Comparison of ENCODE assay signal across 8 mouse cellular contexts in the genomic region with DNA sequence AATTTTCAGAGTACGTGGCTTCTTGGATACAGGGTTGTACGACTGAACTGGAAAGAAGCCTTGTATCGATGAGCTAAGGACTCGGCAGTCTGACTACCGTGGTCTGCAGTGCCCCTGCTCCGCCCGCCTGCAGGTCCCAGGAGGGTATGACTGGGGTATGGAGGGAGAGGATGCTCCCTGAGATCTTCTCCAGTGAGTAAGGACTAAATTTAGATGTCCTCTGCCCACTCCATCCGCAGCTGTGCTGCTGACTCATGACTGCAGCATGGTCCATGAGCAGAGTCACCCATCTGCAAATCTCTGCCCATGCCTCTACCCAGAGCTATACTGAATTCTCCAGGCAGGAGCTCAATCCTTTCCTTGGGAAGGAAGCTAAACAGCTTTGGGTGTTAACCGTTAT. TPM values are rescaled to one million over a fixed set of nuclear protein-coding genes. Genes with fewer than 3 reads are reported as not detected.
DNase-seq lines count a peak whose midpoint lies in the region; ATAC-seq and TF ChIP-seq lines count a peak whose summit lies in the region.

No protein-coding gene starts in this region.

- peak; percentile 68 for DNase-seq in layer of hippocampus, adult 11-12 months (ENCODE audit: low spot score)
- DNase-seq in layer of hippocampus, postnatal 10 days (ENCODE audit: low spot score in 2 of 2): no peak
- no peak for DNase-seq in thymus, postnatal 10 days (ENCODE audit: low spot score in 2 of 2)
- DNase-seq in forebrain, embryonic 10.5 days (ENCODE audit: extremely low spot score, low spot score): no peak

- ATAC-seq in embryonic facial prominence, embryonic 15.5 days (ENCODE audit: insufficient number of reproducible peaks, low FRiP score, low TSS enrichment, low read depth): peak; percentile 63; the same call in 1 of the 2 replicates
- ATAC-seq in heart, embryonic 14.5 days (ENCODE audit: insufficient number of reproducible peaks, insufficient read depth, low FRiP score, low read depth): peak; percentile 79
- ATAC-seq in midbrain, embryonic 16.5 days: no peak

- H3K4me2 ChIP-seq in embryonic facial prominence, embryonic 15.5 days (replicated peaks): peak overlapping the region; percentile 1; the same call in 1 of the 2 replicates
- peak overlapping the region; percentile 55 for H3K4me2 ChIP-seq in heart, embryonic 14.5 days (ENCODE audit: low read length)
- no peak overlapping the region for H3K4me2 ChIP-seq in midbrain, embryonic 16.5 days (ENCODE audit: low read length)

- H3K27me3 ChIP-seq in embryonic facial prominence, embryonic 15.5 days: no peaks in the 10 kb centered on the region
- H3K27me3 ChIP-seq in heart, embryonic 14.5 days (ENCODE audit: control insufficient read depth, insufficient read depth, low read length): no peaks in the 10 kb centered on the region
- H3K27me3 ChIP-seq in midbrain, embryonic 16.5 days (ENCODE audit: control insufficient read depth, insufficient read depth, low read depth, low read length): no peaks in the 10 kb centered on the region
- H3K27me3 ChIP-seq in forebrain, embryonic 10.5 days (ENCODE audit: poor library complexity, severe bottlenecking): no peaks in the 10 kb centered on the region

- peaks cover 7% of the 10 kb centered on the region; the same call in 1 of the 2 replicates for H3K4me1 ChIP-seq in embryonic facial prominence, embryonic 15.5 days
- peaks cover 11 to 50% of the 10 kb centered on the region in 2 experiments for H3K4me1 ChIP-seq in heart, embryonic 14.5 days (ENCODE audit: control insufficient read depth in 2 of 2, insufficient read depth in 2 of 2, low read length in 2 of 2)
- peaks cover 3% of the 10 kb centered on the region for H3K4me1 ChIP-seq in olfactory bulb, adult 2 months (ENCODE audit: control insufficient read depth, insufficient read depth, low read length)
- no peaks in the 10 kb centered on the region for H3K4me1 ChIP-seq in midbrain, embryonic 16.5 days (ENCODE audit: control insufficient read depth, insufficient read depth, low read length)
- H3K4me1 ChIP-seq in forebrain, embryonic 10.5 days: 0 out of 2 replicates have a peak, but pooled peaks cover 7% of the 10 kb centered on the region

- H3K27ac ChIP-seq in embryonic facial prominence, embryonic 15.5 days (replicated peaks): no peak overlapping the region
- peak overlapping the region; percentile 93 to 98 for H3K27ac ChIP-seq in heart, embryonic 14.5 days (replicated peaks in 1 of 2; ENCODE audit: control insufficient read depth in 1 of 2, insufficient read depth in 1 of 2, low read depth in 2 of 2, low read length in 2 of 2)
- peak overlapping the region; percentile 65 for H3K27ac ChIP-seq in olfactory bulb, adult 2 months (ENCODE audit: insufficient read depth, low read depth, low read length)
- H3K27ac ChIP-seq in midbrain, embryonic 16.5 days (ENCODE audit: low read length): no peak overlapping the region
- H3K27ac ChIP-seq in forebrain, embryonic 10.5 days: no peak overlapping the region

- H3K36me3 ChIP-seq in embryonic facial prominence, embryonic 15.5 days: no peaks in the 10 kb centered on the region
- H3K36me3 ChIP-seq in heart, embryonic 14.5 days (ENCODE audit: control insufficient read depth, insufficient read depth, low read length): no peaks in the 10 kb centered on the region
- no peaks in the 10 kb centered on the region for H3K36me3 ChIP-seq in midbrain, embryonic 16.5 days (ENCODE audit: control insufficient read depth, insufficient read depth, low read length)
- no peaks in the 10 kb centered on the region for H3K36me3 ChIP-seq in forebrain, embryonic 10.5 days (replicated peaks)

- TF ChIP-seq CTCF in olfactory bulb, adult 2 months (IDR thresholded peaks at IDR 0.05; ENCODE audit: insufficient read depth, low read depth, low read length): no peak

- WGBS in embryonic facial prominence, embryonic 15.5 days: 44% methylated on average over 9 of the region's 9 CpGs
- WGBS in heart, embryonic 14.5 days: 24% methylated on average over 9 of the region's 9 CpGs
- WGBS in olfactory bulb, adult 2 months: 18% methylated on average over 9 of the region's 9 CpGs
- WGBS in midbrain, embryonic 16.5 days: 82% methylated on average over 9 of the region's 9 CpGs
- 81% methylated on average over 9 of the region's 9 CpGs for WGBS in forebrain, embryonic 10.5 days

- H3K9me3 ChIP-seq in embryonic facial prominence, embryonic 15.5 days (replicated peaks): no peaks in the 10 kb centered on the region
- H3K9me3 ChIP-seq in heart, embryonic 14.5 days (ENCODE audit: control insufficient read depth, low read length): no peaks in the 10 kb centered on the region
- no peaks in the 10 kb centered on the region for H3K9me3 ChIP-seq in midbrain, embryonic 16.5 days (replicated peaks; ENCODE audit: control insufficient read depth, low read length, poor library complexity, severe bottlenecking)
- H3K9me3 ChIP-seq in forebrain, embryonic 10.5 days: no peaks in the 10 kb centered on the region

- H3K4me3 ChIP-seq in embryonic facial prominence, embryonic 15.5 days (replicated peaks): no peak overlapping the region
- peak overlapping the region in 1 of 2 experiments; percentile 7; a peak in 1 of 4 replicates for H3K4me3 ChIP-seq in heart, embryonic 14.5 days (ENCODE audit: control insufficient read depth in 1 of 2, insufficient read depth in 1 of 2, low read depth in 1 of 2, low read length in 2 of 2)
- peak overlapping the region; percentile 9; the same call in 1 of the 2 replicates for H3K4me3 ChIP-seq in olfactory bulb, adult 2 months (ENCODE audit: insufficient read depth, low read depth, low read length)
- H3K4me3 ChIP-seq in midbrain, embryonic 16.5 days (ENCODE audit: low read depth, low read length): no peak overlapping the region
- no peak overlapping the region for H3K4me3 ChIP-seq in forebrain, embryonic 10.5 days

- H3K9ac ChIP-seq in embryonic facial prominence, embryonic 15.5 days: no peak overlapping the region
- H3K9ac ChIP-seq in heart, embryonic 14.5 days (ENCODE audit: low read length): peak overlapping the region; percentile 54
- H3K9ac ChIP-seq in midbrain, embryonic 16.5 days (ENCODE audit: low read depth, low read length): no peak overlapping the region

- 0 out of 2 replicates have a peak, but pooled peaks have one; percentile 16 for TF ChIP-seq POLR2A in olfactory bulb, adult 2 months (IDR thresholded peaks at IDR 0.05; ENCODE audit: insufficient read depth, low read depth, low read length)

RNA-seq across cellular contexts. Expression of gene Ppp1r12b, which starts 46.3 kb away (rescaled TPM):
- total RNA-seq in layer of hippocampus, postnatal 10 days (2021): 10 to 100 TPM; 64.2 to 70.2 TPM
- 9.6 and 9.9 TPM in 2 replicates for polyA plus RNA-seq in embryonic facial prominence, embryonic 15.5 days (2015; fragmentation: Nextera tagmentation; extraction: Ambion mirVana)
- 35.7 and 35.9 TPM in 2 replicates for polyA plus RNA-seq in heart, embryonic 14.5 days (2014; fragmentation: Nextera tagmentation; extraction: Ambion mirVana)
- 34.2 and 262 TPM in 2 replicates for polyA plus RNA-seq in olfactory bulb, adult 2 months (2012; ENCODE audit: insufficient read depth, insufficient read length, low replicate concordance, missing spikeins)
- 13.6 and 13.7 TPM in 2 replicates for polyA plus RNA-seq in midbrain, embryonic 16.5 days (2015; fragmentation: Nextera tagmentation; extraction: Ambion mirVana)
- polyA plus RNA-seq in forebrain, embryonic 10.5 days (2016; fragmentation: Nextera tagmentation; extraction: Ambion mirVana): 5.8 and 6.5 TPM in 2 replicates

RNA-seq across cellular contexts. Expression of gene Ube2t, which starts 52.9 kb away (rescaled TPM):
- 1 to 10 TPM; 2.1 to 4.2 TPM for total RNA-seq in layer of hippocampus, postnatal 10 days (2021)
- 27.0 and 30.3 TPM in 2 replicates for polyA plus RNA-seq in embryonic facial prominence, embryonic 15.5 days (2015; fragmentation: Nextera tagmentation; extraction: Ambion mirVana)
- polyA plus RNA-seq in heart, embryonic 14.5 days (2014; fragmentation: Nextera tagmentation; extraction: Ambion mirVana): 44.7 and 47.9 TPM in 2 replicates
- polyA plus RNA-seq in olfactory bulb, adult 2 months (2012; ENCODE audit: insufficient read depth, insufficient read length, low replicate concordance, missing spikeins): not detected in 2 replicates
- polyA plus RNA-seq in midbrain, embryonic 16.5 days (2015; fragmentation: Nextera tagmentation; extraction: Ambion mirVana): 9.7 and 10.6 TPM in 2 replicates
- polyA plus RNA-seq in forebrain, embryonic 10.5 days (2016; fragmentation: Nextera tagmentation; extraction: Ambion mirVana): 58.0 and 58.9 TPM in 2 replicates

Comparison
In these comparisons a context has a peak if more than half of its experiments do, and no peak if none do; other contexts are left out.
1. H3K27ac ChIP-seq: peak in heart, embryonic 14.5 days (2 of 2) and olfactory bulb, adult 2 months (single experiment); none in embryonic facial prominence, embryonic 15.5 days (single experiment), midbrain, embryonic 16.5 days (single experiment) and forebrain, embryonic 10.5 days (single experiment).